Mouse (Mus musculus) forebrain, embryonic 16.5 days (tissue): ENCODE results near the gene Faap20. TPM values are rescaled to one million over a fixed set of nuclear protein-coding genes. Genes with fewer than 3 reads are reported as not detected.
"Not testable (repeated sequence)": the region's sequence is repeated elsewhere in the genome, so short reads cannot be mapped to it uniquely, and the experiment has no call there.

Source experiments
- ATAC-seq: fragments of 200-750 bp; cut with Nextera tagmentation; 2 replicates; pipeline ENCODE4 v1.8.0; 2017; ENCODE audit warnings: mild to moderate bottlenecking, moderate library complexity
- H3K27ac ChIP-seq: fragments of 300-500 bp; sonication (generic); 2 replicates; pipeline ENCODE4 v1.5.1; 2014; ENCODE audit warnings: low read length, control low read depth
- H3K27me3 ChIP-seq: fragments of 300-500 bp; sonication (generic); replicated peaks from 2 replicates; pipeline ENCODE4 v1.6.1; 2014; ENCODE audit warnings: low read length; ENCODE audit not compliant: control insufficient read depth, insufficient read depth
- H3K36me3 ChIP-seq: fragments of 300-500 bp; sonication (generic); 2 replicates; pipeline ENCODE4 v1.6.1; 2014; ENCODE audit not compliant: control insufficient read depth, insufficient read depth
- H3K4me1 ChIP-seq: fragments of 300-500 bp; sonication (generic); replicated peaks from 2 replicates; pipeline ENCODE4 v1.6.1; 2014; ENCODE audit warnings: low read length; ENCODE audit not compliant: control insufficient read depth, insufficient read depth
- H3K4me2 ChIP-seq: fragments of 300-500 bp; sonication (generic); 2 replicates; pipeline ENCODE4 v1.6.1; 2014; ENCODE audit warnings: mild to moderate bottlenecking, low read length, control low read depth
- H3K4me3 ChIP-seq: fragments of 300-500 bp; sonication (generic); replicated peaks from 2 replicates; pipeline ENCODE4 v1.5.1; 2014; ENCODE audit warnings: mild to moderate bottlenecking, low read length, control low read depth
- H3K9ac ChIP-seq: fragments of 300-500 bp; sonication (generic); replicated peaks from 2 replicates; pipeline ENCODE4 v1.6.1; 2014; ENCODE audit warnings: low read depth, low read length, control low read depth
- H3K9me3 ChIP-seq: fragments of 300-500 bp; sonication (generic); 2 replicates; pipeline ENCODE4 v1.6.1; 2016; ENCODE audit warnings: low read length; ENCODE audit not compliant: control insufficient read depth
- WGBS: fragments of 180-500 bp; shearing (Covaris S2); extraction: QIAGEN DNeasy Blood & Tissue Kit; methylation state at CpG from one replicate; pipeline ENCODE4 v1.1.7; 2014; 5-methylcytosine and 5-hydroxymethylcytosine counted together
- polyA plus RNA-seq: library from polyadenylated mRNA; unstranded; fragments of >200 nt; fragmentation: Nextera tagmentation; extraction: Ambion mirVana; gene quantifications from 2 replicates; pipeline ENCODE4 v1.2.1, GENCODE M21; 2015

The Faap20 gene
- polyA plus RNA-seq, 1 experiment from 2014 or later: 79.4 TPM

DNA sequence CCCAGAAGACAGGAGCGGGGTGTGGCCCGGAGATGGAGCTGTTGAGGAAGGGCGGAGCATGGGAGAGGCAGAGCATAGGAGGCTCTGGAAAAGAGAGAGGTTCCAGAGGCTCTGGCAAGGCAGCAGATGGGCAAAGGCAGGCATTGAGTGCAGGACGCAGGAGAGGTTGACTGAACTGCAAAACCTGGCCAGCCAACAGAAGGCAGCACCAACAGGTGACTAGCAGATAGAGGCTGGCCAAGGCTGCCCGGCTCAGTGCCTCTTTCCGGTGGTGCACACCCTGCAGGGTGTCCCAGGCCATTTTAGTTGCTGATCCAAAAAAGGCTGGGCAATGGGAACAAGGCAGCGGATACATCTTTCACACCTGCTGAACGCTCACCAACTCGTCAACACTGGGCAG is 7.8 kb upstream of the Faap20 start:
- Histone ChIP-seq H3K9ac (no peak overlapping the region), H3K36me3 (no peaks in the 10 kb centered on the region), H3K9me3 (no peaks in the 10 kb centered on the region), H3K4me2 (no peak overlapping the region), H3K27ac (no peak overlapping the region), H3K27me3 (no peaks in the 10 kb centered on the region), H3K4me3 (no peak overlapping the region), H3K4me1 (peaks cover 12% of the 10 kb centered on the region)
- WGBS: 82% methylated on average over 9 of the region's 9 CpGs
- ATAC-seq: no peak

- Histone ChIP-seq H3K27me3 (no peaks in the 10 kb centered on the region), H3K36me3 (no peaks in the 10 kb centered on the region), H3K9me3 (no peaks in the 10 kb centered on the region), H3K4me1 (peaks cover 13% of the 10 kb centered on the region), H3K4me2 (no peak overlapping the region), H3K27ac (no peak overlapping the region), H3K9ac (no peak overlapping the region), H3K4me3 (no peak overlapping the region)
- ATAC-seq: no peak
- 92% methylated on average over 5 of the region's 5 CpGs for WGBS
These were observed 7.3 kb upstream of the Faap20 start for GRCm38 (mm10) chr4:155242292-155242691.

DNA sequence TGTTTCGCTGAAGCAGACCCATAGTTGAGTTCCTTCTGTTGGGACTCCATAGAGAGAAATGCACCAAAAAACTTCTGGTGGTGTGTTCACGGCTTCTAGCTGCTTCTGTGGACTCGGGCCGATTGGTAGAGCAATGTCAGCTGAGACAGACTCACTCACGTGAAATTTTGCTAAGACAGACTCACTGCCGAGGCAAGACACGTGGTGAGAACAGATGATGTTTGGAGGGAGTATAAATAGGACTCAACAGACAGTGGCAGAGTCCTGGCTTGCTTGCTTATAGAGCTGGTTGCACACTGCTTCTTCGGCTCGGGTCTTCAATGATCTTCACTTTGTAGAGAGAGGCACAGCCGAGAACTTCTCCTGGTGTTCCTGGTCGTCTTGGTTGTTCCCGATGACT is 6.4 kb upstream of the Faap20 start:
- Histone ChIP-seq H3K4me2 (no peak overlapping the region), H3K27me3 (no peaks in the 10 kb centered on the region), H3K36me3 (no peaks in the 10 kb centered on the region), H3K4me1 (peaks cover 13% of the 10 kb centered on the region), H3K27ac (no peak overlapping the region), H3K9ac (no peak overlapping the region), H3K4me3 (no peak overlapping the region), H3K9me3 (no peaks in the 10 kb centered on the region)
- WGBS: 81% methylated on average over 12 of the region's 12 CpGs
- ATAC-seq: no peak

DNA sequence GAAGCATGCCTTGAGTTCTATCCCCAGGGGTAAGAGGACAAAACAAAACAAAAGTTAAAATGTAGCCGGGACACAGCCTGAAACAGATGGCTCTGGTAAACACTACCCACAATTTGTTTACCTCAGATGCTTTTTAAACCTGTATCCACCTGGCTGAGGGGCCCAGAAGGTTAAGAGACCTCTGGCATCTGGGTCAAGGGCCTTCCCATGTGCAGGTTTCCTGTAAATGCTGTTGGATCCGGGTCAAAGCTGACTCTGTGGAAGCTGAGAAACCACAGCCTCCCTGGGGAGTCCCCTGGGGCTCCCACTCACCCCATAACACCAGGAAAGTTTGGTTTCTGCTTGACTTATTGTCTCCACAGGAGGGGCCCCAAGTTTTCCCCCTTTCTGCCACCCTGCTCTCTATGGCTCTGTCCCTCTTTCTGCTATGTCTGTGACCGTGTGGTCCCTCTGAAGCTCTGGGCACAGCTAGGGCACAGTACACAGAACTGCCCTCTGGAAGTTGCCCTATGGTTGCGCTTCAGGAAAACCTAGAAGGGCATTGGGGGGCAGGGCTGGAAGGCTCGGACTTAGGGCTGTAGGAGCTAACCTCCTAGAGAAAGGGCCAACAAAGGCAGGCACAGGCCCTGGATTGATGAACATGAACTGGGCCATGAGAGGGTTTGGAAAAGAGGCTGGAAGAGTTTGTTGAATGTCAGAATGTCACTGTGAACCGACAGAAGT is 3.7 kb upstream of the Faap20 start:
- ATAC-seq: no peak
- Histone ChIP-seq H3K4me3 (no peak overlapping the region), H3K9ac (no peak overlapping the region; the same call in 1 of the 2 replicates), H3K36me3 (no peaks in the 10 kb centered on the region), H3K27ac (peak overlapping the region; percentile 39), H3K4me2 (no peak overlapping the region), H3K4me1 (peaks cover 26% of the 10 kb centered on the region), H3K9me3 (no peaks in the 10 kb centered on the region), H3K27me3 (no peaks in the 10 kb centered on the region)
- 62% methylated on average over 6 of the region's 6 CpGs for WGBS

- Histone ChIP-seq H3K36me3 (no peaks in the 10 kb centered on the region), H3K27ac (peak overlapping the region; percentile 39), H3K4me1 (peaks cover 34% of the 10 kb centered on the region), H3K9ac (peak overlapping the region; percentile 41), H3K4me3 (no peak overlapping the region), H3K27me3 (no peaks in the 10 kb centered on the region), H3K9me3 (no peaks in the 10 kb centered on the region), H3K4me2 (no peak overlapping the region; the same call in 1 of the 2 replicates)
- peak; percentile 61 for ATAC-seq
- 58% methylated on average over 12 of the region's 12 CpGs for WGBS
These were observed 2.9 kb upstream of the Faap20 start for GRCm38 (mm10) chr4:155246691-155247105.

DNA sequence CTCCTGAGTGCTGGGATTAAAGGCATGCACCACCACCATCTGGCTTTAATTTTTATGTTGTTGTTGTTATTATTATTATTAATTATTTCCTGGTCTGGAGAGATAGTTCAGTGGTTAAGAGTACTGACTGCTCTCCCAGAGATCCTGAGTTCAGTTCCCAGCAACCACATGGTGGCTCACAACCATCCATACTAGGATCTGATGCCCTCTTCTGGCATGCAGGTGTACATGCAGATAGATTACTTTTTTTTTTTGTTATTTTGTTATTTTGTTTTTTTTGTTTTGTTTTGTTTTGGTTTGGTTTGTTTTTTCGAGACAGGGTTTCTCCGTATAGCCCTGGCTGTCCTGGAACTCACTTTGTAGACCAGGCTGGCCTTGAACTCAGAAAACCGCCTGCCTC is 1.5 kb upstream of the Faap20 start:
- not testable (repeated sequence) for ATAC-seq, H3K27ac ChIP-seq, H3K4me2 ChIP-seq, H3K4me3 ChIP-seq, H3K9me3 ChIP-seq, H3K9ac ChIP-seq, H3K36me3 ChIP-seq, H3K27me3 ChIP-seq
- 94% methylated on average over 3 of the region's 3 CpGs for WGBS
- H3K4me1 ChIP-seq: peaks cover 45% of the 10 kb centered on the region

GRCm38 (mm10) chr4:155249257-155249647 is 350 bp upstream of the Faap20 start:
- Histone ChIP-seq H3K36me3 (no peaks in the 10 kb centered on the region), H3K9me3 (no peaks in the 10 kb centered on the region), H3K27ac (peak overlapping the region; percentile 99), H3K27me3 (no peaks in the 10 kb centered on the region), H3K4me3 (peak overlapping the region; percentile 63), H3K4me1 (peaks cover 45% of the 10 kb centered on the region), H3K4me2 (peak overlapping the region; percentile 96), H3K9ac (peak overlapping the region; percentile 92)
- under 1% methylated on average over 9 of the region's 9 CpGs for WGBS
- peak; percentile 70 for ATAC-seq

- Histone ChIP-seq H3K27ac (peak overlapping the region; percentile 99), H3K4me2 (peak overlapping the region; percentile 96), H3K27me3 (no peaks in the 10 kb centered on the region), H3K4me3 (peak overlapping the region; percentile 63), H3K36me3 (no peaks in the 10 kb centered on the region), H3K9ac (peak overlapping the region; percentile 92), H3K9me3 (no peaks in the 10 kb centered on the region), H3K4me1 (peaks cover 45% of the 10 kb centered on the region)
- ATAC-seq: peak; percentile 27
- WGBS: 8% methylated on average over 23 of the region's 23 CpGs
These were observed 937 bp downstream of the Faap20 start for GRCm38 (mm10) chr4:155250361-155251117.

DNA sequence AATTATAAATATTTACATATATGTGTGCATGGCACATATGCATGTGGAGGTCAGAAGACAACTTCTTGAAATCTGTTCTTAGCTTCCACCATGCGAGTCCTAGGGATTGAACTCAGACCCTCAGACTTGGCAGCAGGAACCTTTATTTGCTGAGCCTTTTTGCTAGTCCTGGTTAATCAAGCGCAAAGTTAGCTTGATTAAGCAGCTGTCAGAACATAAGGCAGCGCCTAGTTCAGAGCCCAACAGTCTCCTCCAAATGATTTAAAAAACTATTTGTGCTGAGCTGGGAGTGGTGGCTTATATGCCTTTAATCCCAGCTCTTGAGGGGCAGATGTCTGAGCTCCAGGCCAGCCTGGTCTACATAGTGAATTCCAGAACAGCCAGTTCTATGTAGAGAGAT is 1.5 kb downstream of the Faap20 start:
- no peaks in the 10 kb centered on the region for H3K27me3 ChIP-seq
- peaks cover 3% of the 10 kb centered on the region; the same call in 1 of the 2 replicates for H3K36me3 ChIP-seq
- peaks cover 41% of the 10 kb centered on the region for H3K4me1 ChIP-seq
- peak overlapping the region; percentile 96 for H3K4me2 ChIP-seq
- no peak for ATAC-seq
- H3K27ac ChIP-seq: peak overlapping the region; percentile 99
- H3K9me3 ChIP-seq: no peaks in the 10 kb centered on the region
- no peak overlapping the region for H3K9ac ChIP-seq
- H3K4me3 ChIP-seq: peak overlapping the region; percentile 63
- 31% methylated on average over 3 of the region's 3 CpGs for WGBS
